Comparison of ENCODE assay signal across 8 mouse cellular contexts in genomic region chr2:32917526-32917925, GRCm38 (mm10). TPM values are rescaled to one million over a fixed set of nuclear protein-coding genes. Genes with fewer than 3 reads are reported as not detected.
DNase-seq lines count a peak whose midpoint lies in the region; ATAC-seq and TF ChIP-seq lines count a peak whose summit lies in the region.

No protein-coding gene starts in this region.

- H3K4me1 ChIP-seq in spleen, adult 2 months (ENCODE audit: control insufficient read depth, insufficient read depth, insufficient read length): no peaks in the 10 kb centered on the region; the same call in 1 of the 2 replicates
- peaks cover 30% of the 10 kb centered on the region for H3K4me1 ChIP-seq in bone marrow macrophage, adult 2 months (ENCODE audit: control insufficient read depth, insufficient read depth, low read length)
- no peaks in the 10 kb centered on the region for H3K4me1 ChIP-seq in hindbrain, embryonic 14.5 days (replicated peaks; ENCODE audit: control insufficient read depth, insufficient read depth, low read length)
- no peaks in the 10 kb centered on the region for H3K4me1 ChIP-seq in forebrain, postnatal 0 days (ENCODE audit: insufficient read depth)

- H3K9ac ChIP-seq in hindbrain, embryonic 14.5 days: no peak overlapping the region
- no peak overlapping the region for H3K9ac ChIP-seq in forebrain, postnatal 0 days

- no peaks in the 10 kb centered on the region for H3K9me3 ChIP-seq in hindbrain, embryonic 14.5 days (ENCODE audit: control insufficient read depth, low read length)
- no peaks in the 10 kb centered on the region for H3K9me3 ChIP-seq in forebrain, postnatal 0 days (ENCODE audit: low read length)

- H3K27me3 ChIP-seq in spleen, adult 2 months (ENCODE audit: control insufficient read depth, insufficient read depth, low read length): no peaks in the 10 kb centered on the region
- no peaks in the 10 kb centered on the region for H3K27me3 ChIP-seq in hindbrain, embryonic 14.5 days (ENCODE audit: control insufficient read depth, insufficient read depth, low read length)
- no peaks in the 10 kb centered on the region for H3K27me3 ChIP-seq in forebrain, postnatal 0 days (ENCODE audit: insufficient read depth, low read length)

- DNase-seq in spleen, adult 2 months (ENCODE audit: low read depth in 1 of 2, low spot score in 2 of 2): peak; percentile 18 to 39
- no peak for DNase-seq in spleen, postnatal 14 days (ENCODE audit: low spot score in 2 of 2)
- peak; percentile 94 for DNase-seq in induced T-regulatory cell, adult 2 months (ENCODE audit: low read depth)
- no peak for DNase-seq in hindbrain, embryonic 14.5 days (ENCODE audit: low spot score)
- no peak for DNase-seq in ovary, postnatal 36 days (ENCODE audit: low spot score)
- no peak for DNase-seq in forebrain, postnatal 0 days

- ATAC-seq in megakaryocyte, adult 5-6 weeks (ENCODE audit: poor library complexity, severe bottlenecking): peak; percentile 97
- ATAC-seq in hindbrain, embryonic 14.5 days (ENCODE audit: low FRiP score): no peak
- ATAC-seq in forebrain, postnatal 0 days: no peak

- H3K4me2 ChIP-seq in hindbrain, embryonic 14.5 days (replicated peaks): no peak overlapping the region
- H3K4me2 ChIP-seq in forebrain, postnatal 0 days (ENCODE audit: low read depth): no peak overlapping the region

- no peak overlapping the region for H3K27ac ChIP-seq in spleen, adult 2 months (ENCODE audit: insufficient read depth, low read length)
- peak overlapping the region; percentile 82 for H3K27ac ChIP-seq in bone marrow macrophage, adult 2 months (ENCODE audit: insufficient read depth, low read depth, low read length)
- H3K27ac ChIP-seq in hindbrain, embryonic 14.5 days: no peak overlapping the region
- H3K27ac ChIP-seq in forebrain, postnatal 0 days (ENCODE audit: low read depth, low read length): no peak overlapping the region

- no peak for TF ChIP-seq CTCF in spleen, adult 2 months (IDR thresholded peaks at IDR 0.05; ENCODE audit: extremely low read depth, insufficient read depth, insufficient read length, insufficient replicate concordance)
- TF ChIP-seq CTCF in bone marrow macrophage, adult 2 months (IDR thresholded peaks at IDR 0.05; ENCODE audit: low read depth, low read length): no peak
- no peak for TF ChIP-seq CTCF in forebrain, postnatal 0 days (IDR thresholded peaks at IDR 0.05; ENCODE audit: low read depth)

- TF ChIP-seq POLR2A in spleen, adult 2 months (IDR thresholded peaks at IDR 0.05; ENCODE audit: low read depth, low read length): no peak
- TF ChIP-seq POLR2A in bone marrow macrophage, adult 2 months (IDR thresholded peaks at IDR 0.05; ENCODE audit: borderline replicate concordance, low read depth, low read length): no peak

- WGBS in spleen, adult 2 months: 30% methylated on average over 11 of the region's 11 CpGs
- WGBS in hindbrain, embryonic 14.5 days: 87% methylated on average over 11 of the region's 11 CpGs
- 79% methylated on average over 11 of the region's 11 CpGs for WGBS in forebrain, postnatal 0 days

- no peaks in the 10 kb centered on the region for H3K36me3 ChIP-seq in spleen, adult 2 months (ENCODE audit: control insufficient read depth, insufficient read depth, low read length)
- H3K36me3 ChIP-seq in hindbrain, embryonic 14.5 days (replicated peaks; ENCODE audit: control insufficient read depth, insufficient read depth): peaks cover 78% of the 10 kb centered on the region
- H3K36me3 ChIP-seq in forebrain, postnatal 0 days (ENCODE audit: insufficient read depth): peaks cover 55% of the 10 kb centered on the region

- H3K4me3 ChIP-seq in spleen, adult 2 months (ENCODE audit: extremely low read depth, insufficient read depth, insufficient read length): no peak overlapping the region
- peak overlapping the region; percentile 11 for H3K4me3 ChIP-seq in bone marrow macrophage, adult 2 months (ENCODE audit: insufficient read depth, low read length)
- H3K4me3 ChIP-seq in hindbrain, embryonic 14.5 days (replicated peaks; ENCODE audit: low read length): no peak overlapping the region
- no peak overlapping the region for H3K4me3 ChIP-seq in forebrain, postnatal 0 days (ENCODE audit: low read depth, low read length)

RNA-seq across cellular contexts. Expression of gene Fam129b, which starts 41.6 kb away (rescaled TPM):
- polyA plus RNA-seq in spleen, adult 2 months (2012; rRNA removed): 11.0 and 11.6 TPM in 2 replicates
- 78.3 and 90.1 TPM in 2 replicates for polyA plus RNA-seq in bone marrow macrophage, adult 2 months (2012; ENCODE audit: insufficient read depth, insufficient read length, missing spikeins)
- 18.4 and 20.9 TPM in 2 replicates for total RNA-seq in megakaryocyte, adult 5-6 weeks (2015)
- total RNA-seq in megakaryocyte, adult 5-6 weeks (2017): 38.3 and 40.7 TPM in 2 replicates
- 16.8 and 19.4 TPM in 2 replicates for polyA plus RNA-seq in hindbrain, embryonic 14.5 days (2014; fragmentation: Nextera tagmentation; extraction: Ambion mirVana)
- 38.1 and 43.9 TPM in 2 replicates for total RNA-seq in forebrain, postnatal 0 days (2014; rRNA removed)
- polyA plus RNA-seq in forebrain, postnatal 0 days (2015; fragmentation: Nextera tagmentation; extraction: Ambion mirVana): 26.6 and 27.7 TPM in 2 replicates

RNA-seq across cellular contexts. Expression of gene Rpl12, which starts 43.8 kb away (rescaled TPM):
- polyA plus RNA-seq in spleen, adult 2 months (2012; rRNA removed): 535 and 627 TPM in 2 replicates
- 17.4 and 23.3 TPM in 2 replicates for polyA plus RNA-seq in bone marrow macrophage, adult 2 months (2012; ENCODE audit: insufficient read depth, insufficient read length, missing spikeins)
- 1,104 and 1,138 TPM in 2 replicates for total RNA-seq in megakaryocyte, adult 5-6 weeks (2015)
- 1,103 and 1,144 TPM in 2 replicates for total RNA-seq in megakaryocyte, adult 5-6 weeks (2017)
- 106 and 113 TPM in 2 replicates for polyA plus RNA-seq in hindbrain, embryonic 14.5 days (2014; fragmentation: Nextera tagmentation; extraction: Ambion mirVana)
- total RNA-seq in forebrain, postnatal 0 days (2014; rRNA removed): 266 and 507 TPM in 2 replicates
- 102 and 129 TPM in 2 replicates for polyA plus RNA-seq in forebrain, postnatal 0 days (2015; fragmentation: Nextera tagmentation; extraction: Ambion mirVana)

RNA-seq across cellular contexts. Expression of gene Lrsam1, which starts 43.9 kb away (rescaled TPM):
- 8.3 and 13.0 TPM in 2 replicates for polyA plus RNA-seq in spleen, adult 2 months (2012; rRNA removed)
- polyA plus RNA-seq in bone marrow macrophage, adult 2 months (2012; ENCODE audit: insufficient read depth, insufficient read length, missing spikeins): 12.0 and 13.2 TPM in 2 replicates
- 3.2 and 5.5 TPM in 2 replicates for total RNA-seq in megakaryocyte, adult 5-6 weeks (2015)
- 7.2 and 10.6 TPM in 2 replicates for total RNA-seq in megakaryocyte, adult 5-6 weeks (2017)
- polyA plus RNA-seq in hindbrain, embryonic 14.5 days (2014; fragmentation: Nextera tagmentation; extraction: Ambion mirVana): 20.2 and 22.4 TPM in 2 replicates
- 23.1 and 28.7 TPM in 2 replicates for total RNA-seq in forebrain, postnatal 0 days (2014; rRNA removed)
- 12.7 and 17.4 TPM in 2 replicates for polyA plus RNA-seq in forebrain, postnatal 0 days (2015; fragmentation: Nextera tagmentation; extraction: Ambion mirVana)

Comparison
In these comparisons a context has a peak if more than half of its experiments do, and no peak if none do; other contexts are left out.
1. DNase-seq: peak in spleen, adult 2 months (2 of 2) and induced T-regulatory cell, adult 2 months (single experiment); none in spleen, postnatal 14 days (0 of 2), hindbrain, embryonic 14.5 days (single experiment), ovary, postnatal 36 days (single experiment) and forebrain, postnatal 0 days (single experiment).